Mouse (Mus musculus): Measurements from ENCODE around the gene Polr3gl.
"Not testable (repeated sequence)": the region's sequence is repeated elsewhere in the genome, so short reads cannot be mapped to it uniquely, and the experiment has no call there.

Gene Polr3gl

GRCm38 (mm10) chr3:96593790-96594560 lies at the start of gene Polr3gl:
TSS of gene Polr3gl (minus strand) at chr3:96594181.
- DNase-seq = peak; percentile 94

- peak; percentile 48 for DNase-seq
These were observed 45.2 kb upstream of the Polr3gl start for GRCm38 (mm10) chr3:96639219-96639618.

- DNase-seq = no peak
These were observed 42.5 kb upstream of the Polr3gl start for GRCm38 (mm10) chr3:96636448-96636847.

- no peak for DNase-seq
These were observed 41.9 kb upstream of the Polr3gl start for GRCm38 (mm10) chr3:96635906-96636305.

- peak; percentile 84 for DNase-seq
These were observed 41.2 kb upstream of the Polr3gl start, which contains the start of the genes Pex11b and Gm42957 for GRCm38 (mm10) chr3:96634928-96635879. TSS of gene Pex11b (plus strand) at chr3:96635376. TSS of gene Gm42957 (plus strand) at chr3:96635474.

GRCm38 (mm10) chr3:96634015-96634414 lies 40.0 kb upstream of the Polr3gl start:
- no peak for DNase-seq

- DNase-seq = no peak
These were observed 38.1 kb upstream of the Polr3gl start for GRCm38 (mm10) chr3:96632058-96632457.

GRCm38 (mm10) chr3:96629729-96630600 lies 36.0 kb upstream of the Polr3gl start, which contains the start of gene Rbm8a:
TSS of gene Rbm8a (plus strand) at chr3:96629933.
- DNase-seq = peak; percentile 95

- no peak for DNase-seq
These were observed 29.2 kb upstream of the Polr3gl start for GRCm38 (mm10) chr3:96623201-96623600.

- no peak for DNase-seq
These were observed 24.0 kb upstream of the Polr3gl start for GRCm38 (mm10) chr3:96617941-96618340.

GRCm38 (mm10) chr3:96606618-96607017 lies 12.6 kb upstream of the Polr3gl start:
- no peak for DNase-seq

GRCm38 (mm10) chr3:96606007-96606406 lies 12.0 kb upstream of the Polr3gl start:
- DNase-seq = not testable (repeated sequence)

GRCm38 (mm10) chr3:96603311-96603710 lies 9.3 kb upstream of the Polr3gl start:
- no peak for DNase-seq

GRCm38 (mm10) chr3:96602704-96603084 lies 8.7 kb upstream of the Polr3gl start:
- DNase-seq = no peak

GRCm38 (mm10) chr3:96601941-96602703 lies 8.1 kb upstream of the Polr3gl start:
- DNase-seq = peak; percentile 13

- DNase-seq = peak; percentile 62
These were observed 7.3 kb upstream of the Polr3gl start for GRCm38 (mm10) chr3:96601251-96601787.

- peak; percentile 88 for DNase-seq
These were observed 6.8 kb upstream of the Polr3gl start, which contains the start of gene Lix1l for GRCm38 (mm10) chr3:96600639-96601250. TSS of gene Lix1l (plus strand) at chr3:96601149.

- no peak for DNase-seq
These were observed 5.4 kb upstream of the Polr3gl start for GRCm38 (mm10) chr3:96599411-96599810.

- no peak for DNase-seq
These were observed 5.0 kb upstream of the Polr3gl start for GRCm38 (mm10) chr3:96599069-96599393.

- peak; percentile 67 for DNase-seq
These were observed 4.4 kb upstream of the Polr3gl start for GRCm38 (mm10) chr3:96598156-96599068.

All from right cerebral cortex, postnatal 14 days (tissue).